Mouse (Mus musculus) embryonic facial prominence, embryonic 13.5 days (tissue): Measurements from ENCODE around the gene Klc1. TPM values are rescaled to one million over a fixed set of nuclear protein-coding genes. Genes with fewer than 3 reads are reported as not detected.
"Not testable (repeated sequence)": the region's sequence is repeated elsewhere in the genome, so short reads cannot be mapped to it uniquely, and the experiment has no call there.

ENCODE experiments used
- ATAC-seq: fragments of 200-750 bp; cut with Nextera tagmentation; 2 replicates; pipeline ENCODE4 v1.8.0; 2017; ENCODE audit warnings: low read depth; ENCODE audit not compliant: insufficient number of reproducible peaks, insufficient read depth, low FRiP score, low TSS enrichment
- H3K27ac ChIP-seq: fragments of 300-500 bp; sonication (generic); 2 replicates; pipeline ENCODE4 v1.5.1; 2015; ENCODE audit warnings: moderate library complexity, mild to moderate bottlenecking, inconsistent platforms
- H3K27me3 ChIP-seq: fragments of 300-500 bp; sonication (generic); 2 replicates; pipeline ENCODE4 v1.6.1; 2015; ENCODE audit warnings: mild to moderate bottlenecking, inconsistent platforms
- H3K36me3 ChIP-seq: fragments of 300-500 bp; sonication (generic); 2 replicates; pipeline ENCODE4 v1.6.1; 2015; ENCODE audit warnings: mild to moderate bottlenecking, inconsistent platforms
- H3K4me1 ChIP-seq: fragments of 300-500 bp; sonication (generic); 2 replicates; pipeline ENCODE4 v1.6.1; 2015; ENCODE audit warnings: inconsistent platforms
- H3K4me2 ChIP-seq: fragments of 300-500 bp; sonication (generic); 2 replicates; pipeline ENCODE4 v1.6.1; 2015; ENCODE audit warnings: moderate library complexity, mild to moderate bottlenecking, inconsistent platforms
- H3K4me3 ChIP-seq: fragments of 300-500 bp; sonication (generic); 2 replicates; pipeline ENCODE4 v1.5.1; 2015; ENCODE audit warnings: mild to moderate bottlenecking, inconsistent platforms
- H3K9ac ChIP-seq: fragments of 300-500 bp; sonication (generic); 2 replicates; pipeline ENCODE4 v1.6.1; 2015; ENCODE audit warnings: mild to moderate bottlenecking, inconsistent platforms
- H3K9me3 ChIP-seq: fragments of 300-500 bp; sonication (generic); 2 replicates; pipeline ENCODE4 v1.6.1; 2016; ENCODE audit warnings: inconsistent platforms
- WGBS: fragments of 180-500 bp; shearing (Covaris S2); methylation state at CpG from one replicate; pipeline ENCODE4 v1.1.7; 2015; ENCODE audit warnings: mixed read lengths; 5-methylcytosine and 5-hydroxymethylcytosine counted together
- polyA plus RNA-seq: library from polyadenylated mRNA; unstranded; fragments of >200 nt; fragmentation: Nextera tagmentation; extraction: Ambion mirVana; gene quantifications from 2 replicates; pipeline ENCODE4 v1.2.1, GENCODE M21; 2015

Klc1 gene
- polyA plus RNA-seq, 1 experiment from 2014 or later, result 113 TPM

DNA sequence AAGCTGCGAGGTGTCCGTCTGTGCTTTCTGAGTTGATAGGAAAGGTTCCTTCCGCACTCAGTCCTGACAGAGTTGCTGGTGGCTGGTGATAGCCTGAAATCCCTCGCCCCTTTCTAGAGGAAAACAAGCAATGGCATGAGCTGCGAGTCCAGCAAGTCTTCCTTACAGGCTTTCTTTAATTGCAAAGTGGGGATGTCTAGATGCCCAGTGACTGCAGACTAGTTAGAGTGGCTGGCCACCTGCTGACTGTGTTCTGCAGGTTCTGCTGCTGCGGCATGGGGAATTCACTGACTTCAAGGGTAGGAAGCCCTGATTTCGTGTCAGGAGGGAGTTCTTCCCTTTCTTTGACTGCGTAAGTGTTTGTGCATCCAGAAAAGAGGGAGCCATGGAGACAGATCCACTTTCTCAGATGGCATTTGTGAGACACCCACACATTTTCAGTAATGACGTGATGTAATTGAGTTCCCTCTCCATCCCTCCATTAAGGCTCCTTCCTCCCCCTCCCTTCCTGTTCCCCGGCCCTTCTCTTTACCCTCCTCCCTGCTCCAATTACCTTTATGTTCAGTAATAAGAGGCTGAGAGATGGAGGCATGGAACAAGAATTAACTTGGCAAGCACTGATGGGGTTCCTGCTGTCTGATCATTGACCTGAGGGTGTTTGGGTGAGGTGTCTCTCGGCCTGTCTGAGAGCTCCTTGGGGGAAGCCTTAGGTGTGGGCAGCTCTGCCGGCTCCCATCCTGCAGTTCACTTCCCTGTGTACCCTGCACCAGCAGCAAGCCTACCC is 33.1 kb upstream of the Klc1 start:
- no peak for ATAC-seq
- no peak overlapping the region for H3K4me3 ChIP-seq
- no peaks in the 10 kb centered on the region for H3K4me1 ChIP-seq
- H3K27ac ChIP-seq, result no peak overlapping the region
- H3K9ac ChIP-seq, result peak overlapping the region; percentile 54
- peaks cover 55% of the 10 kb centered on the region for H3K36me3 ChIP-seq
- H3K9me3 ChIP-seq, result no peaks in the 10 kb centered on the region
- H3K27me3 ChIP-seq, result no peaks in the 10 kb centered on the region
- 60% methylated on average over 12 of the region's 12 CpGs for WGBS
- no peak overlapping the region for H3K4me2 ChIP-seq

DNA sequence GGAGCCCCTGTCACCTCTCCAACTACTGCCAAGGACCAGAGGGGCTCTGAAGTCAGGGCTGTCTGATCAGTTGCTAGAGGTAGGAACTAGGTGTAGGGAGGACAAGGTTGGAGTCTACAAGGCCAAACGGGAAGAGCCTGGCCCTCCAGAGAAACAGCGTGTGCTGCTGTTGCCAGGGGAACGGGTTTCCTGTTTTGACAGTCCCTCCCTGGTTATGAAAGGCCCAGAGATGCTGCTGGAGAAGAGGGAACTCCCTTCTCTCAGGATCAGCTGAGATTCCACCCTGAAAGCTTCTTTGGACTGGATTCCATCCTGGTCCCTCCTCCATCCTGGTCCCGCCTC is 32.6 kb upstream of the Klc1 start:
- Histone ChIP-seq H3K4me2 (no peak overlapping the region), H3K4me1 (no peaks in the 10 kb centered on the region), H3K36me3 (peaks cover 55% of the 10 kb centered on the region), H3K9ac (peak overlapping the region; percentile 54), H3K9me3 (no peaks in the 10 kb centered on the region), H3K4me3 (no peak overlapping the region), H3K27ac (no peak overlapping the region), H3K27me3 (no peaks in the 10 kb centered on the region)
- 46% methylated on average over 4 of the region's 4 CpGs for WGBS
- ATAC-seq, result no peak

DNA sequence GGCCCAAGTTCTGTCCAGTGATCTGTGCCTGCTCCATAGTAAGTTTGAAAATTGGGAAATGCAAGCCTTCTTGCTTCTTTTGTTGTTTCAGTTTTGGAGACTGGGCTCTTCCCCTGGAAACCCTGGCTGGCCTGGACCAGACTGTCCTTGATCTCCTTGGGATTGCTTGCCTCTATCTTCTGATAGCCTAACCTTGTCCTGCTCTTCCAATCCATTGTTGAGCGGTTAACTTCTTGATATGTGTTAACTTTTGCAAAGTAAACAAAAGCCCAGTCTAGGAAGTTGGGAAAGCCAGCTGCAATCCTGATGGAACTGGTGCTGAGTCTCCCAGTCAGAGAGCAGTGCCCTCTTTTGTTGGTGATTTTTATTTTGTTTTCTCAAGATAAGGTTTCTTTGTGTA is 30.7 kb upstream of the Klc1 start:
- no peak overlapping the region for H3K4me2 ChIP-seq
- 98% methylated on average over 1 of the region's 1 CpGs for WGBS
- no peaks in the 10 kb centered on the region for H3K9me3 ChIP-seq
- no peak overlapping the region for H3K9ac ChIP-seq
- H3K36me3 ChIP-seq, result peaks cover 63% of the 10 kb centered on the region
- no peaks in the 10 kb centered on the region for H3K27me3 ChIP-seq
- no peak overlapping the region for H3K27ac ChIP-seq
- ATAC-seq, result no peak
- no peak overlapping the region for H3K4me3 ChIP-seq
- 0 out of 2 replicates have a peak, but pooled peaks cover 8% of the 10 kb centered on the region for H3K4me1 ChIP-seq

DNA sequence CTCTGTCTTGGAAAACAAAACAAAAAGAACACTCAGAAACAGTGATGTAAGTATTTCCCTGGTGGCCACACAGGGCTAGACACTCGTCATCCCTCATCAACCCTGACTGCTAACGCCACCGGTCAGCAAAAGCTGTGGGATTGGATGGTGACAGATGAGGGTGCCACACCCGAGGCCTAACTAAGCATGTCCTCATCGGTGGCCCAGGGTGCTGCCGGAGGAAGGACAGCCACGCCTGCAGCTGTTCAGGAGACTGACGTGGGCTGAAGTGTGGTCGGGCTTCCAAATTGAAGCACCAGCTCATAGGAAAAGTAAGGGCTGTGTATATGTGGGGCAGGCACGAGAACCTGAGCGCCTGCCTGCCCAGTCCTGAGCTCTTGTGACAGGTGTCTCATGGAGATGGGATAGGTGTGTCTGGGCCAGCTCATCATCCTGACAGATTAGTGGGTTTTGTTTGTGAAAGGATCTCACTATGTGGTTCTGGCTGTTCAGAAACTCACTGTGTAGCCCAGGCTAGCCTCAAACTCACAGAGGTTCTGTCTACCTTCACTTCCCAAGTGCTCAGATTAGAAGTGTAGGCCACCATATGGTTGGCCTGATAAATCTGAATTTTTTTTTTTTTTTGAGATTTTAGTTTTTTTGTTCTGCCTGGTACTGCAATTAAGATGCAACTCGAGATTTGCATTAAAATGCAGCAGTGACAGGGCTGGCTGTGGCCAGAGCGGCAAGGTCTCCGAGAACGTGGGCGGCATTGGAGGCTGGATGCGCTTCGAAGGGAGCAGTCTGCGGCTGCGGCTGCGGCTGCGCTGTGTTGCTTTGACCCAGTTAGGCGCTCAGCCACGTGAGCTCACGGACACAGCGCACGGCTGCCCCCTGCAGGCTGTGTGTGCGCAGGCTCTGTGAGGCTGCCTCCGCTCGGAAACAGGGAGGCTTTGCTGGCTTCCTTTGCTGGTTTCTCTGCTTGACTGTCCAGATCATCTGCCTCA is 26.5 kb upstream of the Klc1 start:
- Histone ChIP-seq H3K27ac (no peak overlapping the region), H3K4me1 (0 out of 2 replicates have a peak, but pooled peaks cover 8% of the 10 kb centered on the region), H3K9me3 (no peaks in the 10 kb centered on the region), H3K4me2 (peak overlapping the region; percentile 47), H3K9ac (peak overlapping the region; percentile 57), H3K27me3 (no peaks in the 10 kb centered on the region), H3K4me3 (peak overlapping the region; percentile 17), H3K36me3 (peaks cover 38% of the 10 kb centered on the region)
- peak; percentile 78 for ATAC-seq
- 32% methylated on average over 30 of the region's 30 CpGs for WGBS

DNA sequence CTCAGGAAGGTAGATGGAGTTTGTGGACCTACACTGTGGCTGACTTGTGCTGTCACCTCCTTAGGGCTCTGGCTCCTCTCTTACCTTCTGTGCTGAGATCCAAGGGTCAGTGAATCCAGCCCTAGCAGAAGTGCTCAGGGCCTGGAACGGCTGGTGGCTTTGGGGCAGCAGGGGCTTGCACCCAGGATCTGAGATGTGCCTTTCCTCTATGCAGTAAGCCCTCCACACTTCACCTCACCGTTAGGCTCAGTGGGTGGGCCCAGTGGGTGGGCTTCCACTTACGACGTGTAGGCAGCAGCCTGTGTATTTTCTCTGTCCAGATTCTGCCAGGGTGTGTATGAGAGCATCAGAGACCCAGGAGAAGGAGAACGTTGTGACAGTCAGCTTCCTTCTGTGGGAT is 25.7 kb upstream of the Klc1 start:
- H3K36me3 ChIP-seq, result peaks cover 33% of the 10 kb centered on the region
- 0 out of 2 replicates have a peak, but pooled peaks cover 8% of the 10 kb centered on the region for H3K4me1 ChIP-seq
- no peak overlapping the region for H3K27ac ChIP-seq
- H3K27me3 ChIP-seq, result no peaks in the 10 kb centered on the region
- ATAC-seq, result no peak
- H3K9me3 ChIP-seq, result no peaks in the 10 kb centered on the region
- H3K4me3 ChIP-seq, result no peak overlapping the region
- 61% methylated on average over 5 of the region's 5 CpGs for WGBS
- peak overlapping the region; percentile 57 for H3K9ac ChIP-seq
- no peak overlapping the region; the same call in 1 of the 2 replicates for H3K4me2 ChIP-seq

DNA sequence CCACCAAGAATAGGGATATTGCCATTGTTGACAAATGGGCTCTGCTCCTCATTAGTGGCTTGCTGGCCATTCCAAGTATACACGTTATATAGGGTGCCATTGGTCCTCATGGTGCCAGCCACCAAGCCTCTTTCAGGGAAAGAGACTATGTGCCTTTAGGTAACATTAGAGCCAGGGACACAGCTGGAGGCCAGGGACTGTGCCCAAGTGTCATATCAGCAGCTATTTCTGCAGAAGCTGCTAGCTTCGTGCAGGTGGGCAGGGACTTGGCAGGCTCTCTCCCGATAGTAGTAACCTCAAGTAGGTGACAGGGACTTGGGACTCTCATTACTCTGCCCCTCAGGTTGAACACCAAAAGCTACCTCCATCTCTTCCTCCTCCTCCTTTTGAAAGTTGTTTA is 23.7 kb upstream of the Klc1 start:
- Histone ChIP-seq H3K9me3 (no peaks in the 10 kb centered on the region), H3K27ac (no peak overlapping the region), H3K36me3 (peaks cover 20% of the 10 kb centered on the region), H3K9ac (no peak overlapping the region), H3K4me1 (0 out of 2 replicates have a peak, but pooled peaks cover 8% of the 10 kb centered on the region), H3K27me3 (no peaks in the 10 kb centered on the region), H3K4me2 (no peak overlapping the region), H3K4me3 (no peak overlapping the region)
- no peak for ATAC-seq
- WGBS, result 91% methylated on average over 3 of the region's 3 CpGs

DNA sequence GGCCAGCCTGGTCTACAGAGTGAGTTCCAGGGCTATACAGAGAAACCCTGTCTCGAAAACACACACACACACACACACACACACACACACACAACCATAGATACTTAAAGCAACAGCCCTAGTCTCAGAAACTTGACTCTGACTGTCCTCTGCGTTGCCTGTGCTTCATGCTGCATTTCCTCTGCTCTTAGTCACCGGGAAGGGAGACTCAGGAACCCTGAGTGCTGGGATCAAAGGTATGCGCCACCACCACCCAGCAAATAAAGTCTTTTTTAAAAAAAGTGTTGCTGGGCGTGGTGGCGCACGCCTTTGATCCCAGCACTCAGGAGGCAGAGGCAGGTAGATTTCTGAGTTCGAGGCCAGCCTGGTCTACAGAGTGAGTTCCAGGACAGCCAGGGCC is 22.0 kb upstream of the Klc1 start:
- H3K4me2 ChIP-seq, H3K9ac ChIP-seq, ATAC-seq, H3K4me3 ChIP-seq, H3K27ac ChIP-seq, H3K4me1 ChIP-seq, H3K9me3 ChIP-seq, H3K27me3 ChIP-seq: not testable (repeated sequence)
- 91% methylated on average over 7 of the region's 8 CpGs for WGBS
- H3K36me3 ChIP-seq, result peaks cover 17% of the 10 kb centered on the region

DNA sequence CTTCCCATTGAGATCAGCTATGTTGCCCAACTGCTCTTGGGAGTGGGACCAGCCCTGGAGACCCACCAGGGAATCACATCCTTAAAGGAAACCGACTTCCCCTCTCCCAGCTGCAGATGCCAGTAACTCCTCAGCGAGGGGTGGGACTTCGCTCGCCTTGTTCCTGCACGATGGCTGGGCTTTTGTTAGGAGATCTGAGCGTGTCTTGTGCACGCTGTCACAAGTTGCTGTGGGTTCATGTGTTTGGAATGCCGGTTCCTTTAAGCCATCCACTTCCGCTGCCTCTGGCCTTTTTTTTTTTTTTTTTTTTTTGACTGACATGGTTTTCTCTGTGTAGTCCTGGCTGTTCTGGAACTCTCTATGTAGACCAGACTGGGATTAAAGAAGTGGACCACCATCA is 21.3 kb upstream of the Klc1 start:
- WGBS, result 54% methylated on average over 9 of the region's 9 CpGs
- Histone ChIP-seq H3K27me3 (no peaks in the 10 kb centered on the region), H3K9ac (no peak overlapping the region), H3K27ac (peak overlapping the region; percentile 13; the same call in 1 of the 2 replicates), H3K4me2 (no peak overlapping the region), H3K9me3 (no peaks in the 10 kb centered on the region), H3K4me3 (no peak overlapping the region), H3K4me1 (0 out of 2 replicates have a peak, but pooled peaks cover 4% of the 10 kb centered on the region), H3K36me3 (peaks cover 13% of the 10 kb centered on the region)
- no peak for ATAC-seq

DNA sequence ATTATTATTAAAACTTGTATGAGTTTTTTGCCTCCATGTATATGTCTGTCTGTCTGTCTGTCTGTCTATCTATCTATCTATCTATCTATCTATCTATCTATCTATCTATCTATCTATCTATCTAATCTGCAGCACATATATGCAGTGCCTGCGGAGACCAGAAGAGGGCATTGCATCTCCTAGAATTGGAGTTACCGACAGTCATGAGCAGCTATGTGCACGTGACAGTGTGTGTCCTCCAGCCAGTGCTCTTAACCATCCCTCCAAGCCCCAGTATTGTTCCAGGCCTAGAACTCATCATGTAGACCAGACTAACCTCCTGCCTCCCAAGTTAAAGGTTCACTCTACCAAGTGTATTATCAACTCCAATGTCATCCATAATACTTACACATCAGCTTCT is 19.9 kb upstream of the Klc1 start:
- no peak overlapping the region for H3K27ac ChIP-seq
- H3K4me3 ChIP-seq, result no peak overlapping the region
- 12% methylated on average over 3 of the region's 3 CpGs for WGBS
- no peak overlapping the region for H3K4me2 ChIP-seq
- no peaks in the 10 kb centered on the region for H3K4me1 ChIP-seq
- peaks cover 13% of the 10 kb centered on the region for H3K36me3 ChIP-seq
- no peaks in the 10 kb centered on the region for H3K27me3 ChIP-seq
- H3K9ac ChIP-seq, result no peak overlapping the region
- H3K9me3 ChIP-seq, result no peaks in the 10 kb centered on the region
- ATAC-seq, result no peak

DNA sequence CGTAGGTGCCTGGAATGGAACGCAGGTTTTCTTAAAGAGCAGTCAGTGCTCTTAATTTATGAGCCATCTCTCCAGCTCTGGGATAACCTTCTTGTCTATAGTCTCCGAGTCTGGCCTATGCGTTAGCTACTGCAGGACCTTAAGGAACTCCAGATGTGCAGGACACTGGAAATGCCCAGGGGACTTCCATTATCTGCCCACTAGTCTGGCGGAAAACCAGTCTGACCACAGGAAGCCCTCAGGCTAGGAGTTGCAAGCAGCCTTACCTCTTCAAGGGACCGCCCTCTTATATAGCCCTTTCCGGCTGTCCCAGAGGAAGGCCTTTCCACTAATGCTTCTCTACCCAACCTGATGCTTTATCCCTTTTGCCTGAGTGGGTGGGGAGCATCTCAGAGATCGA is 17.3 kb upstream of the Klc1 start:
- H3K9me3 ChIP-seq, result no peaks in the 10 kb centered on the region
- WGBS, result 45% methylated on average over 8 of the region's 8 CpGs
- ATAC-seq, result no peak

DNA sequence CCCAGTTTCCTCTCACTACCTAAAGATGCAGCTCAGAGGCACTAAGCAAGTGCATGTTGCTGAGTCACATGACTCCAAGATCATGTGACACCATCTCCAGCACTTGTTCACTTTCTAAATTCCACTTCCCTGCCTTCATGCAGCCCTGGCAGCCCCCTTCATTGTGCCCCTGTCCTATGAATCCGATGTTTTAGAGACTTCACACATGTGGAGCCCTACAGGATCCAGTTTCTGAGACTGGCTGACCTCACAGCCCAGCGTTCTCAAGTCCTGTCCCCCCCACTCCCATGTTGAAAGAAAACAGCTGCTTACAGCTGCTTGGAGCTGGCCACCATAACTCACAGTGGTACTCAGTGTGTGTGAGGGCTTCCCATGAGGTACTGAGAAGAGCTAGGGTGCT is 15.2 kb upstream of the Klc1 start:
- H3K27me3 ChIP-seq, result no peaks in the 10 kb centered on the region
- ATAC-seq, result no peak
- H3K9ac ChIP-seq, result no peak overlapping the region
- no peaks in the 10 kb centered on the region for H3K9me3 ChIP-seq
- 49% methylated on average over 2 of the region's 2 CpGs for WGBS
- H3K4me3 ChIP-seq, result no peak overlapping the region
- H3K36me3 ChIP-seq, result peaks cover 5% of the 10 kb centered on the region; the same call in 1 of the 2 replicates
- H3K4me1 ChIP-seq, result peaks cover 11% of the 10 kb centered on the region
- H3K27ac ChIP-seq, result no peak overlapping the region
- H3K4me2 ChIP-seq, result no peak overlapping the region

More for the DNA sequence above, 17.3 kb upstream of the Klc1 start:
- Histone ChIP-seq H3K4me2 (no peak overlapping the region), H3K36me3 (peaks cover 5% of the 10 kb centered on the region; the same call in 1 of the 2 replicates), H3K9ac (no peak overlapping the region), H3K27ac (no peak overlapping the region), H3K4me3 (no peak overlapping the region), H3K4me1 (peaks cover 8% of the 10 kb centered on the region), H3K27me3 (no peaks in the 10 kb centered on the region)
